Mouse (Mus musculus): ENCODE results near the gene Tgm6. TPM values are rescaled to one million over a fixed set of nuclear protein-coding genes. Genes with fewer than 3 reads are reported as not detected.

Gene Tgm6
- polyA plus RNA-seq, 1 experiment from 2014 or later, result not detected

- H3K27me3 ChIP-seq (ENCODE audit: insufficient read depth, low read length), result no peaks in the 10 kb centered on the region; the same call in 1 of the 2 replicates
- no peak overlapping the region for H3K27ac ChIP-seq (ENCODE audit: low read depth)
- no peaks in the 10 kb centered on the region for H3K9me3 ChIP-seq (ENCODE audit: low read length)
- no peak overlapping the region for H3K4me3 ChIP-seq (ENCODE audit: low read depth, low read length)
- TF ChIP-seq CTCF (IDR thresholded peaks at IDR 0.05; ENCODE audit: low read depth) (no peak), EP300 (IDR thresholded peaks at IDR 0.05; ENCODE audit: low read depth) (no peak)
- no peak for DNase-seq
- H3K36me3 ChIP-seq (replicated peaks; ENCODE audit: insufficient read depth, low read length), result no peaks in the 10 kb centered on the region
- WGBS (ENCODE audit: insufficient replicate concordance), result 76% methylated on average over 12 of the region's 12 CpGs
- H3K4me1 ChIP-seq (ENCODE audit: insufficient read depth), result no peaks in the 10 kb centered on the region
- H3K9ac ChIP-seq (replicated peaks), result no peak overlapping the region
- no peak for ATAC-seq
- H3K4me2 ChIP-seq (ENCODE audit: low read depth, low read length), result no peak overlapping the region
Observed at GRCm38 (mm10) chr2:130188391-130188790, 76.2 kb downstream of the Tgm6 start.

- Histone ChIP-seq H3K36me3 (replicated peaks; ENCODE audit: insufficient read depth, low read length) (no peaks in the 10 kb centered on the region), H3K4me1 (ENCODE audit: insufficient read depth) (no peaks in the 10 kb centered on the region), H3K27ac (ENCODE audit: low read depth) (no peak within 1 kb of the TSS), H3K4me3 (ENCODE audit: low read depth, low read length) (no peak within 1 kb of the TSS), H3K27me3 (ENCODE audit: insufficient read depth, low read length) (no peaks in the 10 kb centered on the region), H3K9ac (replicated peaks) (no peak within 1 kb of the TSS), H3K4me2 (ENCODE audit: low read depth, low read length) (no peak within 1 kb of the TSS), H3K9me3 (ENCODE audit: low read length) (no peaks in the 10 kb centered on the region)
- no peak for TF ChIP-seq CTCF (IDR thresholded peaks at IDR 0.05; ENCODE audit: low read depth)
- no peak for TF ChIP-seq EP300 (IDR thresholded peaks at IDR 0.05; ENCODE audit: low read depth)
- DNase-seq (no peak), ATAC-seq (no peak)
- WGBS (ENCODE audit: insufficient replicate concordance), result 89% methylated on average over 16 of the region's 16 CpGs
Observed at GRCm38 (mm10) chr2:130194894-130195293, 82.7 kb downstream of the Tgm6 start, which contains the start of gene Tmc2. Tmc2 (plus strand) TSS chr2:130195194.

- ATAC-seq (no peak), DNase-seq (no peak)
- Histone ChIP-seq H3K9me3 (ENCODE audit: low read length) (no peaks in the 10 kb centered on the region), H3K27ac (ENCODE audit: low read depth) (no peak overlapping the region), H3K9ac (replicated peaks) (no peak overlapping the region), H3K27me3 (ENCODE audit: insufficient read depth, low read length) (no peaks in the 10 kb centered on the region), H3K4me3 (ENCODE audit: low read depth, low read length) (no peak overlapping the region), H3K4me2 (ENCODE audit: low read depth, low read length) (no peak overlapping the region), H3K36me3 (replicated peaks; ENCODE audit: insufficient read depth, low read length) (no peaks in the 10 kb centered on the region), H3K4me1 (ENCODE audit: insufficient read depth) (no peaks in the 10 kb centered on the region)
- 82% methylated on average over 5 of the region's 5 CpGs for WGBS (ENCODE audit: insufficient replicate concordance)
- TF ChIP-seq EP300 (IDR thresholded peaks at IDR 0.05; ENCODE audit: low read depth) (no peak), CTCF (IDR thresholded peaks at IDR 0.05; ENCODE audit: low read depth) (no peak)
Observed at GRCm38 (mm10) chr2:130200961-130201360, 88.7 kb downstream of the Tgm6 start.

Other genes starting within 250 kb of the Tgm6 start
- not detected in 2 replicates for gene Tgm3, start 100.1 kb upstream of the Tgm6 start, polyA plus RNA-seq (2015; fragmentation: Nextera tagmentation; extraction: Ambion mirVana)
- 185 and 200 TPM in 2 replicates for gene Snrpb, start 67.0 kb downstream of the Tgm6 start, polyA plus RNA-seq (2015; fragmentation: Nextera tagmentation; extraction: Ambion mirVana)
- gene Tmc2, start 82.8 kb downstream of the Tgm6 start, polyA plus RNA-seq (2015; fragmentation: Nextera tagmentation; extraction: Ambion mirVana), result not detected in 2 replicates
- 79.4 and 91.2 TPM in 2 replicates for gene Nop56, start 162.0 kb downstream of the Tgm6 start, polyA plus RNA-seq (2015; fragmentation: Nextera tagmentation; extraction: Ambion mirVana)
- gene Idh3b, start 172.1 kb downstream of the Tgm6 start, polyA plus RNA-seq (2015; fragmentation: Nextera tagmentation; extraction: Ambion mirVana), result 114 and 116 TPM in 2 replicates
- gene Ebf4, start 182.8 kb downstream of the Tgm6 start, polyA plus RNA-seq (2015; fragmentation: Nextera tagmentation; extraction: Ambion mirVana), result 0.08 and 0.11 TPM in 2 replicates

Data from liver, postnatal 0 days (tissue).